Mouse (Mus musculus) R1 (cell line): ENCODE measurements around the gene Hscb.

Source experiments
- DNase-seq: peaks from one replicate; pipeline ENCODE4 v3.0.0-alpha.2; 2018; ENCODE audit warnings: low read depth, low spot score

The Hscb gene

GRCm38 (mm10) chr5:110831036-110831720 is 8.4 kb downstream of the Hscb start:
- peak; percentile 57 for DNase-seq

DNA sequence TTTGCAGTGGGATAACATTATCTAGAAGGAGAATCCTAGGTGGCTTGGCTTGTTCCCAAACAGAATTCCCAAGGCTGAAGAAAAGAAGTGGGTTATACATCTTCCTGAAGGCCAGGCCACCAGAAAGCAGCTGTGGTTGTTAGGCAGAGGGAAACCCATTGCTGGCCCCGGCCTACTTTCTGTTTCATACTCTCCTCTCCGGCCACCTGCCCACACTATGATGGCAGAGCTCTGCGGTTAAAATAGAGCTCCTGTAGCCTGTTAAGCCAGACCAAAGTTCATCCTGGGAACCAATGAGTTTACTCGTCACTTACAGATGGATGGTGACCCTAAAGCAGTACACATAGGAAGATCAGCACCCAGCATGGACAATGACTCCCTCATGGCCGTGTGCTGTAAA is 12.0 kb downstream of the Hscb start:
- DNase-seq = no peak

- DNase-seq = no peak
These were observed 12.6 kb downstream of the Hscb start for GRCm38 (mm10) chr5:110826781-110827495.

DNA sequence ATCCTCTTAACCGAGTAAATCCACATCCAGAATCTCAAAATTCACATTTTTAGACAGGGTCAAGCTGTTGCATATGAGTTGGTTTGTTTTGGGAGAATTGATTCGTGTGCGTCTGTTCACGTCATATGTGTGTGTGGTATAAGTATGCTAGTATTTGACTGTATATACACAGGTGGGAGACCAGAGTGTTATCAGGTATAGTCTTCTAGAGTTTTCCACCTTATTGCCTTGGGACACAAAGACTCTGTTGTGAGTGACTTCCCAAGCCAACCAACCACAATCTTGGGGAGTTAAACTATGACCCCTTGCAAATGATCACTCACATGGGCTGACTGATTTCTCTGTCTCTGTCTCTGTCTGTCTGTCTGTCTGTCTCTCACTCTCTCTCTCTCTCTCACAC is 15.2 kb downstream of the Hscb start:
- no peak for DNase-seq

- peak; percentile 98 for DNase-seq
These were observed 29.8 kb downstream of the Hscb start, which contains the start of gene Ulk1 for GRCm38 (mm10) chr5:110809667-110810325. Gene Ulk1, minus strand, starts transcription at chr5:110810097.

DNA sequence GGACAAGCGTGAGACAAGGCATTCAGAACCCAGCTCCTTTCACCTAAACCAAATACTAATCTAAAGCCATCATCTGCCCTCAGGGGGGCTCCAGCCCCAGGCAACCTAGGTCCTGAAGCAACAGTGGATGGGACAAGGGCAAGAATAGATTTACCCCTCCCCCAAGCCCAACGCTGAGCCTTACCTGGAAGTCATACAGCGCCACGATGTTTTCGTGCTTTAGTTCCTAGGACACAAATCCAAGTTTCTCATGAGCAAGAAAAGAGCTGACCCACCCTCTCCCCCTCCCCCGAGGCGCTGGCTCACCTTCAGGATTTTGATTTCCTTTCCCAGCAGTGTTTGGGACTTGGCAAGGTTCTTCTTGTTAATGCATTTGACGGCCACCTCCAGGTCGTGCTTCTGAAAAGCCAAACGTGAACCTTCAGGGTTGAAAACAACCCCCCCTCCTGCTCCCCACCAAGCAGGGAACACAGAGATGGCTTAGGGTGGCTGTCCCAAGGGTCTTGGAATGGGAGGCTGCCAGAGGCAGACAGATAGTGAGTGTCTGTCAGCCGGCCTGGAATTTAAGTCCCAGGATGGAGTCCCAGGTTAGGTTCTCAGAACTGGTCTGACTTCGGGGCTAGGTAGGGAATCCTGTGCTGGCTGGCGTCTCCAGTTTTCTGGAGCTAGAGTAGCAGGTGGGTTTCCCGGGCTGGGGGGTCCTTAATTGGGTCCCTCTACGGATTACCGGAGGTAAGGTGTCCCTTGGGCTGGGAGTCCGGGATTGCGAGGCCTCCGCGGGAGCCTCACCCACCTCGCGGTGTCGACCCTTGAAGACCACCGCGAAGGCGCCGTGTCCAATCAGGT is 30.5 kb downstream of the Hscb start:
- DNase-seq = peak; percentile 81

DNA sequence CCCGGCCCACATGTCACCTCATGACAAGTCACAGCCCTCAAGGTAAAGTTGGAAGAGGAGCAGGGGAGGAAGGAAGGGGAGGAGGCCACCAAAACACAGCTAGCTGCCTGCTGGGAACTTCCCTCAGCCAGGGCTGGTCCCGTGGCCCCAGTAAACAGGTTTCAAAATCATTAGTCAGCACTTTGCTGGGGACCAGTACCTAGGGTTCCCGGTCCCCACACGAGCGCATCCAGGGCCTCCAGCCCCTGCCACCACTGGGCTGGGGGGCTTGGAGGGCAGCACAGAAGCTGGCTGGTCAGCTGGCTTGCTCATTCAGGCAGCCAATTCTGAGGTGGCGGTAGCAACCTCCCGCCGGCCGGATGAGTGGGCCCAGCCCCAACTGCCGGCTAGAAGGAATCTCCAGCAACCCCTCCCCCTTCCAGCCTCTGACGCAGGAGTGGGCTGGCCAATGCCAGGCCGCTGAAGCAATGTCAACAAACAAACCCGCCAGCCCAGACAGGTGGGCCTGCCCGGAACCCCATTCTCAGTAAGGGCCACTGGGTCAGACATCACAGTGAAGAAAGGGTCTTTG is 31.4 kb downstream of the Hscb start:
- peak; percentile 92 for DNase-seq

GRCm38 (mm10) chr5:110807453-110807852 is 32.1 kb downstream of the Hscb start:
- no peak for DNase-seq

- peak; percentile 68 for DNase-seq
These were observed 32.9 kb downstream of the Hscb start for GRCm38 (mm10) chr5:110806676-110807075.

- DNase-seq = peak; percentile 90
These were observed 33.4 kb downstream of the Hscb start for GRCm38 (mm10) chr5:110806154-110806553.

DNA sequence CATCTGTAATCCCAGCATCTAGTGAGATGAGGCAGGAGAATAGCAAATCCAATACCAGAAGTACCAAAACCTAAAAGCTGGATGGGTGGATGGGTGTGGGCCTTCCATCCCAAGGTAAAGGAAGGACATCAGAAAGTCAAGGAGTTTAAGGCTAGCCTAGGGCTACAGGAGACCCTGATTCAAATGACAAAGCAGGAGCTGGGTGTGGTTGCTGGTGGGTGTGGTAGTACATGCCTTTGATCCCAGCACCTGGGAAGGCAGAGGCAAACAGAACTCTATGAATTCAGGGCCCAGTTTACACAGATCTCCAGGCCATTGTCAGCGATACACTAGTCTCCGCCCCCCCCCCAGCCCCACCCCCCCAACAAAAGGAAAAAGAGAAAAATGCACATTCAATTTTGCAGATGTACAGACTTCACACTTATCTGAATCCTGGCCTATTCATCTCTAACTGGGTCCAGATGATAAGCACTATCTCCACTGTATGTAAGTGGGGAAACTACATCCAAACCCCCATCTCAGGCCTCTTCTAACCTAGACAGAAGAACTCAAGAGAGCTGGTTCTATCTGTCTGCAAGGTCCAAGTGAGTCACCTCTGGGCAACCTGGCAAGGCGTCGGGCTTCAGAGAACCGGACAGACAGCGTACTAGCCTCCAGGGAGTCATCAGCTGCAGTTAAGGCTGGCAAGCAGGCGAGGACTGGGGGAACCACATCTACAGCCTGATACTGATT is 35.4 kb downstream of the Hscb start:
- DNase-seq = peak; percentile 98

DNA sequence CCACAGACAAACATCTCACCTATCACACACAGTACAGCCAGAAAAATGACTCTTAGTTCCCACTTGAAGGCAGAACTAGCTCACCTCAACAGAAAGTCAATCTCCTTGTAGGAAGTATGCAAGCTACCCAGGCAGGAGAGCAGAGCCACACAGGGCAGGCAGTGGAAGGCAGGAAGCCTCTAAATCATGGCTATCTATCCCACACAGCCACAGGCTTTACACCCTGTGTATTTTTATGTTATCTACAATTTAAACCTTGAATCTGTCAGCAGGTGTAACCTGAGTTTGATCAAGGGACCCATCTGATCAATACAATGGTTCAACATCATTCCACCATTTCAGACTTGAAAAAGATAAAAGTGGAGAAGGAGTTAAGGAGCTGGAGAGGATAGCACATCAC is 36.8 kb downstream of the Hscb start:
- no peak for DNase-seq

DNA sequence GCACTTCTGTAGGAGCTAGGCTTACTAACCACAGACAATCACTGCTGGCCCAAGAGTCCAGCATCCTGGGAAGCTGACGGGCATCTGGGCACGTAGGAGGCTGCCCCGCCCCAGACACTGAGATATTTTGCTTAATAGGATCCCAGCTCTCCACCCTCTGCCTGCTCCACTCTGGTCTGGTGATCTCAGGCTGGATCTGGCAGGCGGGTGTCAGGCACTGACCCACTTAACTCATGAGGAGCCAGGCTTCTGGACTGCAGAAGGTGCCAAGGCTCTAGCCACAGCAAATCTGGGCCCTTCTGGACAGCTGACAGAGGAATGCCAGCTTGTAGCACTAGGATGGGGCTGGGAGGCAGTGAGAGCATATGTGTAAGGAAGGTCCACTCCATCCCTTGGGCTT is 37.4 kb downstream of the Hscb start:
- no peak for DNase-seq

DNA sequence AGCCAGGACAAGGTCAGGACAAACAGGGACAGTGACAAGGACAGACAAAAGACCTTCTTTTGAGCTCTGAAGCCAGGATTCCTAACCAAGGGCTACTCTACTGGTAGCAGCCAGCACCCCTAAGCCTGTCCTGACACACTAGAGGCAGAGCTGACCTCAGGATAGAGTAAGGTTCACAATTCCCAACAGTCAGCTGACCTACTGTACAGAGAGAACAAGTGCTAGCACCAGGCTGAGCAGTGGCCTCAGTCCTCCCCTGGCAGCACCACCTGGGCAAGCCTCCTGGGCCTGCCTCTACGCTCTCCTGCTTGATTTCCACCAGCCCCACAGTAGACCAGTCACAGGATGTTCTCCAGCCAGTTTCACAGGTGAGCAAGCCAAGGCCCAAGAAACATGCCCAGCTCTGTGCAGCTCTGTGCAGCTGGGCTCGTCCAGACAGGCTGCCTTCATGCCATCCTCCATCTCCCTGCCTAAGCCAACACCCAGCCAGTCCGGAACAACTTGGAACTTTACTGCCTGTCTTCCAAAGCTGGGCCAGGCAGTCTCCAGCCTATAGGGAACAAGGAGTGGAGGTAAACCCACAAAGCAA is 38.4 kb downstream of the Hscb start:
- DNase-seq = no peak

GRCm38 (mm10) chr5:110797696-110798095 is 41.9 kb downstream of the Hscb start:
- peak; percentile 73 for DNase-seq

GRCm38 (mm10) chr5:110794363-110794762 is 45.2 kb downstream of the Hscb start:
- DNase-seq = no peak

DNA sequence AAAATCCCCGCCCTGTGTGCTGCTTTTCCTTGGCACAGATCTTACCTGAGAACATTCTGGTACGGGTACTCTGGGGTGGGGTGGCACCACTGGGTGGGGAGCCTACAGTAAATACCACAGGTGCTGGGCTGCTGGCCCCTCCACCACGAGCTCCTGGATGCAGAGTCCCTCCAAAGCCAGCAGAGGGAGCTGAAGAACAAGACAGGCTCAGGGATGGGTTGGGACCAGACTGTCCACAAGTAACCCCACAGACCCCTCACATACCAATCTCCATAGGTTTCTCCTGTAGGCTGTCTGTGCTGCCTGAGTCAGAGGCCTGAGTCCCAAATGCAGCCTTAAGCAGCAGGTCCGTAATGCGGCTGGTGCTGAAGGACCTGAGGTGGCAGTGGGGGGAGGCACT is 50.9 kb downstream of the Hscb start:
- peak; percentile 79 for DNase-seq

GRCm38 (mm10) chr5:110786081-110786835 is 53.3 kb downstream of the Hscb start:
- DNase-seq = peak; percentile 67

GRCm38 (mm10) chr5:110783150-110783549 is 56.4 kb downstream of the Hscb start:
- peak; percentile 36 for DNase-seq
